24 mouse cellular contexts compared by ENCODE assay signal in genomic region chr10:81154313-81154712, GRCm38 (mm10). TPM values are rescaled to one million over a fixed set of nuclear protein-coding genes. Genes with fewer than 3 reads are reported as not detected.
DNase-seq lines count a peak whose midpoint lies in the region; ATAC-seq and TF ChIP-seq lines count a peak whose summit lies in the region.
"Had no signal": no experiment of that assay in that cellular context is flagged by ENCODE, and none has a peak within 500 bp of the region (broad histone marks: within the 10 kb centered on the region; RNA-seq: fewer than 3 reads in every experiment).

No protein-coding gene starts in this region.

- H3K4me1 ChIP-seq in intestine, embryonic 16.5 days (ENCODE audit: control insufficient read depth, insufficient read depth, low read length): 0 out of 2 replicates have a peak, but pooled peaks cover 10% of the 10 kb centered on the region
- H3K4me1 ChIP-seq in intestine, embryonic 15.5 days (replicated peaks): peaks cover 11% of the 10 kb centered on the region; the same call in 1 of the 2 replicates
- H3K4me1 ChIP-seq in testis, adult 2 months (ENCODE audit: control insufficient read depth, insufficient read depth, low read length): peaks cover 31% of the 10 kb centered on the region
- H3K4me1 ChIP-seq in embryonic facial prominence, embryonic 15.5 days: peaks cover 10% of the 10 kb centered on the region; the same call in 1 of the 2 replicates

- no peaks in the 10 kb centered on the region for H3K27me3 ChIP-seq in intestine, embryonic 16.5 days (replicated peaks; ENCODE audit: control insufficient read depth, insufficient read depth, low read length)
- no peaks in the 10 kb centered on the region for H3K27me3 ChIP-seq in intestine, embryonic 15.5 days (replicated peaks)
- no peaks in the 10 kb centered on the region for H3K27me3 ChIP-seq in testis, adult 2 months (ENCODE audit: control insufficient read depth, insufficient read depth, low read length)
- no peaks in the 10 kb centered on the region for H3K27me3 ChIP-seq in embryonic facial prominence, embryonic 15.5 days
- H3K27me3 ChIP-seq: megakaryocyte, embryonic 14.5 days had no signal

- peaks cover 43% of the 10 kb centered on the region for H3K36me3 ChIP-seq in intestine, embryonic 16.5 days (ENCODE audit: control insufficient read depth, insufficient read depth, low read length)
- H3K36me3 ChIP-seq in intestine, embryonic 15.5 days: peaks cover 58% of the 10 kb centered on the region
- no peaks in the 10 kb centered on the region for H3K36me3 ChIP-seq in testis, adult 2 months (ENCODE audit: control insufficient read depth, insufficient read depth, low read length)
- peaks cover 80% of the 10 kb centered on the region for H3K36me3 ChIP-seq in embryonic facial prominence, embryonic 15.5 days

- H3K4me3 ChIP-seq in intestine, embryonic 16.5 days (ENCODE audit: low read length): no peak overlapping the region
- H3K4me3 ChIP-seq in intestine, embryonic 15.5 days (replicated peaks): no peak overlapping the region
- peak overlapping the region; percentile 42 for H3K4me3 ChIP-seq in testis, adult 2 months (ENCODE audit: control insufficient read depth, low read depth, low read length)
- H3K4me3 ChIP-seq in embryonic facial prominence, embryonic 15.5 days (replicated peaks): no peak overlapping the region
- H3K4me3 ChIP-seq: megakaryocyte, embryonic 14.5 days had no signal

- no peak for TF ChIP-seq POLR2A in testis, adult 2 months (IDR thresholded peaks at IDR 0.05; ENCODE audit: control insufficient read depth, low read depth, low read length)

- H3K9ac ChIP-seq in intestine, embryonic 16.5 days (ENCODE audit: low read depth, low read length): peak overlapping the region; percentile 21; the same call in 1 of the 2 replicates
- no peak overlapping the region for H3K9ac ChIP-seq in intestine, embryonic 15.5 days
- H3K9ac ChIP-seq in embryonic facial prominence, embryonic 15.5 days: no peak overlapping the region

- TF ChIP-seq CTCF in testis, adult 2 months (IDR thresholded peaks at IDR 0.05; ENCODE audit: control insufficient read depth, insufficient read depth, insufficient replicate concordance, low read depth, low read length): no peak

- WGBS in intestine, embryonic 16.5 days: 87% methylated on average over 12 of the region's 12 CpGs
- WGBS in intestine, embryonic 15.5 days: 87% methylated on average over 12 of the region's 12 CpGs
- 88% methylated on average over 12 of the region's 12 CpGs for WGBS in embryonic facial prominence, embryonic 15.5 days

- no peak for DNase-seq in testis, postnatal 14 days (ENCODE audit: low spot score)
- DNase-seq in cerebellum, adult 9-10 months: no peak
- no peak for DNase-seq in thymus, postnatal 14 days
- DNase-seq: adrenal gland, adult 8-10 months; cerebellum, adult 11 months; gastrocnemius, postnatal 36 days; layer of hippocampus, postnatal 36 days; lung, postnatal 10 days; retina, postnatal 1 day had no signal

- H3K4me2 ChIP-seq in intestine, embryonic 16.5 days (ENCODE audit: low read depth, low read length): no peak overlapping the region
- H3K4me2 ChIP-seq in intestine, embryonic 15.5 days (replicated peaks): no peak overlapping the region
- H3K4me2 ChIP-seq in embryonic facial prominence, embryonic 15.5 days (replicated peaks): no peak overlapping the region
- H3K4me2 ChIP-seq: heart, embryonic 11.5 days had no signal

- H3K9me3 ChIP-seq in intestine, embryonic 16.5 days (ENCODE audit: control insufficient read depth, low read length): no peaks in the 10 kb centered on the region
- no peaks in the 10 kb centered on the region for H3K9me3 ChIP-seq in intestine, embryonic 15.5 days
- H3K9me3 ChIP-seq in embryonic facial prominence, embryonic 15.5 days (replicated peaks): no peaks in the 10 kb centered on the region
- H3K9me3 ChIP-seq: G1E; megakaryocyte, embryonic 14.5 days had no signal

- no peak for ATAC-seq in intestine, embryonic 16.5 days
- ATAC-seq in intestine, embryonic 15.5 days: no peak
- no peak for ATAC-seq in embryonic facial prominence, embryonic 15.5 days (ENCODE audit: insufficient number of reproducible peaks, low FRiP score, low TSS enrichment, low read depth)
- ATAC-seq: hindbrain, postnatal 0 days had no signal

- H3K27ac ChIP-seq in intestine, embryonic 16.5 days (ENCODE audit: low read length): peak overlapping the region; percentile 18; the same call in 1 of the 2 replicates
- no peak overlapping the region for H3K27ac ChIP-seq in intestine, embryonic 15.5 days
- no peak overlapping the region for H3K27ac ChIP-seq in testis, adult 2 months (ENCODE audit: control insufficient read depth, insufficient read depth, low read depth, low read length)
- H3K27ac ChIP-seq in embryonic facial prominence, embryonic 15.5 days (replicated peaks): peak overlapping the region; percentile 18; the same call in 1 of the 2 replicates
- H3K27ac ChIP-seq: hindbrain, postnatal 0 days had no signal

RNA-seq across cellular contexts. Expression of gene Pias4, which starts 13.4 kb away (rescaled TPM):
- 52.5 and 54.4 TPM in 2 replicates for polyA plus RNA-seq in intestine, embryonic 16.5 days (2015; fragmentation: Nextera tagmentation; extraction: Ambion mirVana)
- 47.2 and 58.4 TPM in 2 replicates for polyA plus RNA-seq in intestine, embryonic 15.5 days (2015; fragmentation: Nextera tagmentation; extraction: Ambion mirVana)
- 164 and 184 TPM in 2 replicates for polyA plus RNA-seq in testis, adult 2 months (2012; rRNA removed)
- polyA plus RNA-seq in embryonic facial prominence, embryonic 15.5 days (2015; fragmentation: Nextera tagmentation; extraction: Ambion mirVana): 52.0 and 52.7 TPM in 2 replicates

RNA-seq across cellular contexts. Expression of gene Zbtb7a, which starts 19.3 kb away (rescaled TPM):
- polyA plus RNA-seq in intestine, embryonic 16.5 days (2015; fragmentation: Nextera tagmentation; extraction: Ambion mirVana): 46.2 and 47.4 TPM in 2 replicates
- 52.5 and 53.0 TPM in 2 replicates for polyA plus RNA-seq in intestine, embryonic 15.5 days (2015; fragmentation: Nextera tagmentation; extraction: Ambion mirVana)
- polyA plus RNA-seq in testis, adult 2 months (2012; rRNA removed): 5.6 and 6.0 TPM in 2 replicates
- 57.6 and 59.4 TPM in 2 replicates for polyA plus RNA-seq in embryonic facial prominence, embryonic 15.5 days (2015; fragmentation: Nextera tagmentation; extraction: Ambion mirVana)

RNA-seq across cellular contexts. Expression of gene Eef2, which starts 22.1 kb away (rescaled TPM):
- 526 and 531 TPM in 2 replicates for polyA plus RNA-seq in intestine, embryonic 16.5 days (2015; fragmentation: Nextera tagmentation; extraction: Ambion mirVana)
- 515 and 540 TPM in 2 replicates for polyA plus RNA-seq in intestine, embryonic 15.5 days (2015; fragmentation: Nextera tagmentation; extraction: Ambion mirVana)
- 1,507 and 1,673 TPM in 2 replicates for polyA plus RNA-seq in testis, adult 2 months (2012; rRNA removed)
- 654 and 688 TPM in 2 replicates for polyA plus RNA-seq in embryonic facial prominence, embryonic 15.5 days (2015; fragmentation: Nextera tagmentation; extraction: Ambion mirVana)

RNA-seq across cellular contexts. Expression of gene Dapk3, which starts 28.5 kb away (rescaled TPM):
- 15.4 and 47.6 TPM in 2 replicates for polyA plus RNA-seq in intestine, embryonic 16.5 days (2015; fragmentation: Nextera tagmentation; extraction: Ambion mirVana)
- polyA plus RNA-seq in intestine, embryonic 15.5 days (2015; fragmentation: Nextera tagmentation; extraction: Ambion mirVana): 56.6 and 62.7 TPM in 2 replicates
- polyA plus RNA-seq in testis, adult 2 months (2012; rRNA removed): 52.6 and 61.6 TPM in 2 replicates
- polyA plus RNA-seq in embryonic facial prominence, embryonic 15.5 days (2015; fragmentation: Nextera tagmentation; extraction: Ambion mirVana): 65.4 and 67.7 TPM in 2 replicates

RNA-seq across cellular contexts. Expression of gene 4930442H23Rik, which starts 29.3 kb away (rescaled TPM):
- not detected in 2 replicates for polyA plus RNA-seq in intestine, embryonic 16.5 days (2015; fragmentation: Nextera tagmentation; extraction: Ambion mirVana)
- 0.13 and 0.15 TPM in 2 replicates for polyA plus RNA-seq in intestine, embryonic 15.5 days (2015; fragmentation: Nextera tagmentation; extraction: Ambion mirVana)
- polyA plus RNA-seq in testis, adult 2 months (2012; rRNA removed): 1.4 and 1.8 TPM in 2 replicates
- polyA plus RNA-seq in embryonic facial prominence, embryonic 15.5 days (2015; fragmentation: Nextera tagmentation; extraction: Ambion mirVana): 0.13 and 0.21 TPM in 2 replicates
- polyA plus RNA-seq: brain, embryonic 14.5 days; embryonic facial prominence, embryonic 11.5 days; G1E; kidney, embryonic 14.5 days; large intestine, adult 2 months; limb, embryonic 11.5 days; liver, embryonic 16.5 days; thymus, postnatal 0 days had no signal

Comparison
In these comparisons a context has a peak if more than half of its experiments do, and no peak if none do; other contexts are left out.
1. H3K27ac ChIP-seq: peak in intestine, embryonic 16.5 days (single experiment) and embryonic facial prominence, embryonic 15.5 days (single experiment); none in intestine, embryonic 15.5 days (single experiment) and testis, adult 2 months (single experiment).